Mouse (Mus musculus): ENCODE measurements around the gene Sall1. TPM values are rescaled to one million over a fixed set of nuclear protein-coding genes. Genes with fewer than 3 reads are reported as not detected.
A peak's percentile ranks its signal among the peaks of the same experiment; 100 is the strongest.

Gene Sall1
- polyA plus RNA-seq, 1 experiment from 2014 or later, result 1.2 TPM

- Histone ChIP-seq H3K9me3 (no peaks in the 10 kb centered on the region), H3K36me3 (no peaks in the 10 kb centered on the region), H3K27ac (no peak overlapping the region), H3K9ac (no peak overlapping the region), H3K4me1 (no peaks in the 10 kb centered on the region), H3K4me3 (replicated peaks) (no peak overlapping the region), H3K4me2 (no peak overlapping the region), H3K27me3 (replicated peaks) (peaks cover 48% of the 10 kb centered on the region)
- WGBS, result 84% methylated on average over 13 of the region's 13 CpGs
- ATAC-seq (ENCODE audit: insufficient read depth, low FRiP score, low read depth), result no peak
Observed at GRCm38 (mm10) chr8:89032412-89032811, 11.6 kb downstream of the Sall1 start.

- Histone ChIP-seq H3K4me2 (no peak overlapping the region), H3K27ac (no peak overlapping the region), H3K27me3 (replicated peaks) (peaks cover 38% of the 10 kb centered on the region), H3K36me3 (no peaks in the 10 kb centered on the region), H3K9me3 (no peaks in the 10 kb centered on the region), H3K4me1 (0 out of 2 replicates have a peak, but pooled peaks cover 7% of the 10 kb centered on the region), H3K9ac (no peak overlapping the region), H3K4me3 (replicated peaks) (no peak overlapping the region)
- 68% methylated on average over 12 of the region's 12 CpGs for WGBS
- ATAC-seq (ENCODE audit: insufficient read depth, low FRiP score, low read depth), result no peak
Observed at GRCm38 (mm10) chr8:89028156-89028555, 15.8 kb downstream of the Sall1 start.

GRCm38 (mm10) chr8:89026139-89026520 lies 17.8 kb downstream of the Sall1 start:
- peak overlapping the region; percentile 53 for H3K4me2 ChIP-seq
- no peak overlapping the region for H3K27ac ChIP-seq
- no peaks in the 10 kb centered on the region for H3K36me3 ChIP-seq
- H3K4me3 ChIP-seq (replicated peaks), result peak overlapping the region; percentile 17; the same call in 1 of the 2 replicates
- H3K4me1 ChIP-seq, result 0 out of 2 replicates have a peak, but pooled peaks cover 7% of the 10 kb centered on the region
- 22% methylated on average over 12 of the region's 13 CpGs for WGBS
- H3K9ac ChIP-seq, result no peak overlapping the region
- peaks cover 33% of the 10 kb centered on the region for H3K27me3 ChIP-seq (replicated peaks)
- ATAC-seq (ENCODE audit: insufficient read depth, low FRiP score, low read depth), result no peak
- H3K9me3 ChIP-seq, result no peaks in the 10 kb centered on the region

- 0 out of 2 replicates have a peak, but pooled peaks cover 7% of the 10 kb centered on the region for H3K4me1 ChIP-seq
- H3K27ac ChIP-seq, result no peak overlapping the region
- peaks cover 33% of the 10 kb centered on the region for H3K27me3 ChIP-seq (replicated peaks)
Observed at GRCm38 (mm10) chr8:89025281-89026138, 18.5 kb downstream of the Sall1 start.

GRCm38 (mm10) chr8:89024796-89025195 lies 19.2 kb downstream of the Sall1 start:
- 43% methylated on average over 6 of the region's 6 CpGs for WGBS
- Histone ChIP-seq H3K9me3 (no peaks in the 10 kb centered on the region), H3K4me2 (no peak overlapping the region), H3K4me3 (replicated peaks) (no peak overlapping the region), H3K9ac (no peak overlapping the region), H3K36me3 (no peaks in the 10 kb centered on the region), H3K27ac (no peak overlapping the region), H3K27me3 (replicated peaks) (peaks cover 30% of the 10 kb centered on the region), H3K4me1 (0 out of 2 replicates have a peak, but pooled peaks cover 7% of the 10 kb centered on the region)
- no peak for ATAC-seq (ENCODE audit: insufficient read depth, low FRiP score, low read depth)

More at GRCm38 (mm10) chr8:89025281-89026138, 18.5 kb downstream of the Sall1 start:
- Histone ChIP-seq H3K36me3 (no peaks in the 10 kb centered on the region), H3K9me3 (no peaks in the 10 kb centered on the region), H3K4me3 (replicated peaks) (peak overlapping the region; percentile 17), H3K9ac (no peak overlapping the region), H3K4me2 (peak overlapping the region; percentile 53)
- WGBS, result 9% methylated on average over 54 of the region's 55 CpGs
- ATAC-seq (ENCODE audit: insufficient read depth, low FRiP score, low read depth), result peak; percentile 31; the same call in 1 of the 2 replicates

- no peak overlapping the region for H3K27ac ChIP-seq
Observed at GRCm38 (mm10) chr8:89021139-89021538, 22.8 kb downstream of the Sall1 start.

GRCm38 (mm10) chr8:89017891-89018290 lies 26.1 kb downstream of the Sall1 start:
- Histone ChIP-seq H3K27me3 (replicated peaks) (0 out of 2 replicates have a peak, but pooled peaks cover 4% of the 10 kb centered on the region), H3K27ac (no peak overlapping the region), H3K36me3 (no peaks in the 10 kb centered on the region), H3K4me2 (no peak overlapping the region), H3K9me3 (no peaks in the 10 kb centered on the region), H3K4me1 (no peaks in the 10 kb centered on the region), H3K4me3 (replicated peaks) (no peak overlapping the region), H3K9ac (no peak overlapping the region)
- no peak for ATAC-seq (ENCODE audit: insufficient read depth, low FRiP score, low read depth)
- 68% methylated on average over 4 of the region's 4 CpGs for WGBS

More at GRCm38 (mm10) chr8:89021139-89021538, 22.8 kb downstream of the Sall1 start:
- Histone ChIP-seq H3K4me1 (0 out of 2 replicates have a peak, but pooled peaks cover 7% of the 10 kb centered on the region), H3K9me3 (no peaks in the 10 kb centered on the region), H3K27me3 (replicated peaks) (peaks cover 18% of the 10 kb centered on the region), H3K4me3 (replicated peaks) (no peak overlapping the region), H3K36me3 (no peaks in the 10 kb centered on the region), H3K4me2 (no peak overlapping the region), H3K9ac (no peak overlapping the region)
- ATAC-seq (ENCODE audit: insufficient read depth, low FRiP score, low read depth), result no peak
- 19% methylated on average over 5 of the region's 5 CpGs for WGBS

GRCm38 (mm10) chr8:89016465-89017070 lies 27.4 kb downstream of the Sall1 start:
- 66% methylated on average over 7 of the region's 7 CpGs for WGBS
- Histone ChIP-seq H3K9me3 (no peaks in the 10 kb centered on the region), H3K36me3 (no peaks in the 10 kb centered on the region), H3K27me3 (replicated peaks) (no peaks in the 10 kb centered on the region), H3K4me1 (no peaks in the 10 kb centered on the region), H3K4me3 (replicated peaks) (no peak overlapping the region), H3K4me2 (no peak overlapping the region), H3K27ac (no peak overlapping the region), H3K9ac (no peak overlapping the region)
- no peak for ATAC-seq (ENCODE audit: insufficient read depth, low FRiP score, low read depth)

GRCm38 (mm10) chr8:89015539-89015938 lies 28.4 kb downstream of the Sall1 start:
- Histone ChIP-seq H3K9me3 (no peaks in the 10 kb centered on the region), H3K36me3 (no peaks in the 10 kb centered on the region)
- WGBS, result 53% methylated on average over 6 of the region's 6 CpGs

GRCm38 (mm10) chr8:89012853-89013534 lies 31.0 kb downstream of the Sall1 start:
- 86% methylated on average over 6 of the region's 6 CpGs for WGBS
- no peak for ATAC-seq (ENCODE audit: insufficient read depth, low FRiP score, low read depth)
- no peak overlapping the region for H3K27ac ChIP-seq

More at GRCm38 (mm10) chr8:89015539-89015938, 28.4 kb downstream of the Sall1 start:
- no peak for ATAC-seq (ENCODE audit: insufficient read depth, low FRiP score, low read depth)
- no peaks in the 10 kb centered on the region for H3K4me1 ChIP-seq
- no peak overlapping the region for H3K9ac ChIP-seq
- H3K4me3 ChIP-seq (replicated peaks), result no peak overlapping the region
- H3K27ac ChIP-seq, result no peak overlapping the region
- H3K4me2 ChIP-seq, result no peak overlapping the region
- H3K27me3 ChIP-seq (replicated peaks), result no peaks in the 10 kb centered on the region

GRCm38 (mm10) chr8:89012024-89012712 lies 31.8 kb downstream of the Sall1 start:
- Histone ChIP-seq H3K27ac (no peak overlapping the region), H3K9ac (no peak overlapping the region), H3K27me3 (replicated peaks) (peaks cover 3% of the 10 kb centered on the region), H3K36me3 (no peaks in the 10 kb centered on the region), H3K9me3 (no peaks in the 10 kb centered on the region), H3K4me2 (no peak overlapping the region), H3K4me1 (0 out of 2 replicates have a peak, but pooled peaks cover 2% of the 10 kb centered on the region), H3K4me3 (replicated peaks) (no peak overlapping the region)
- 27% methylated on average over 12 of the region's 12 CpGs for WGBS
- no peak for ATAC-seq (ENCODE audit: insufficient read depth, low FRiP score, low read depth)

More at GRCm38 (mm10) chr8:89012853-89013534, 31.0 kb downstream of the Sall1 start:
- H3K4me3 ChIP-seq (replicated peaks), result no peak overlapping the region
- H3K9me3 ChIP-seq, result no peaks in the 10 kb centered on the region
- H3K27me3 ChIP-seq (replicated peaks), result no peaks in the 10 kb centered on the region; the same call in 1 of the 2 replicates
- H3K4me2 ChIP-seq, result no peak overlapping the region
- no peak overlapping the region for H3K9ac ChIP-seq
- H3K36me3 ChIP-seq, result no peaks in the 10 kb centered on the region
- no peaks in the 10 kb centered on the region for H3K4me1 ChIP-seq

Data from stomach, embryonic 15.5 days (tissue).